Mouse (Mus musculus) testis, adult 2 months (tissue): ENCODE data around the gene Gm14851.

Experiments used
- CTCF ChIP-seq: fragments of 200-500 bp; IDR thresholded peaks from 2 replicates; pipeline ENCODE4 v1.5.1; 2012; ENCODE audit warnings: low read depth, mild to moderate bottlenecking, inconsistent platforms, low read length, moderate library complexity; ENCODE audit not compliant: control insufficient read depth, insufficient read depth, insufficient replicate concordance
- POLR2A ChIP-seq: fragments of 200-500 bp; IDR thresholded peaks from 2 replicates; pipeline ENCODE4 v1.6.1; 2012; ENCODE audit warnings: low read depth, mild to moderate bottlenecking, inconsistent platforms, low read length, moderate library complexity; ENCODE audit not compliant: control insufficient read depth

DNA sequence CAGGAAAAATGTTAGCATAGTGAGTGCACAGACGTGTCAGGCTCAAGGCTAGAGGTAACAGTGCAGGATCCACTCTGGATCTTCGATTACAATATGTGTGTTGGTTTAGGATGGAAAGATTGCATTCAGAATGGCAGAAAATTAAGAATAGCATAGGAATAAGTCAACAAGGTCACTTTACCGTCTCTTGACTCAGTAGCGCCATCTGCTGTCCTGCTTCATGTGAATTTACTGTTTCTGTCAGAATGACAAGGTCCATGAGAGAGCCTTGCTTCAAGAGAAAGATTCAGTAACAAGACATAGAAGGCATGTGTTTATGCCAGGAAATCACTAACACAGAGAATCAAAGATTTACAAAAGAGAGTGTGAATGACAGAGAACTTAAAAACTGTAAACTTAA is 2.7 kb downstream of the Gm14851 start:
- TF ChIP-seq CTCF = peak; percentile 13; the same call in 1 of the 2 replicates
- TF ChIP-seq POLR2A = no peak
